Mouse (Mus musculus): ENCODE results near the gene Crtc3. TPM values are rescaled to one million over a fixed set of nuclear protein-coding genes. Genes with fewer than 3 reads are reported as not detected.

Gene Crtc3
- polyA plus RNA-seq, 1 experiment: not detected

GRCm38 (mm10) chr7:80692472-80692871, 3.8 kb upstream of the Crtc3 start:
- peaks cover 8% of the 10 kb centered on the region for H3K4me1 ChIP-seq (ENCODE audit: control insufficient read depth, insufficient read depth, low read length)

GRCm38 (mm10) chr7:80691131-80691530, 2.5 kb upstream of the Crtc3 start:
- H3K4me1 ChIP-seq (ENCODE audit: control insufficient read depth, insufficient read depth, low read length): peaks cover 8% of the 10 kb centered on the region
- WGBS: 23% methylated on average over 6 of the region's 6 CpGs
- TF ChIP-seq POLR2A (IDR thresholded peaks at IDR 0.05; ENCODE audit: insufficient read depth, low read depth, low read length): no peak
- no peak for TF ChIP-seq CTCF (IDR thresholded peaks at IDR 0.05; ENCODE audit: insufficient read depth, low read depth, low read length)
- no peak overlapping the region for H3K27ac ChIP-seq (ENCODE audit: insufficient read depth, low read depth, low read length)
- no peak overlapping the region for H3K4me3 ChIP-seq (ENCODE audit: insufficient read depth, low read depth, low read length)

More at GRCm38 (mm10) chr7:80692472-80692871, 3.8 kb upstream of the Crtc3 start:
- no peak overlapping the region for H3K4me3 ChIP-seq (ENCODE audit: insufficient read depth, low read depth, low read length)
- 96% methylated on average over 9 of the region's 9 CpGs for WGBS
- no peak overlapping the region for H3K27ac ChIP-seq (ENCODE audit: insufficient read depth, low read depth, low read length)
- TF ChIP-seq CTCF (IDR thresholded peaks at IDR 0.05; ENCODE audit: insufficient read depth, low read depth, low read length) (no peak), POLR2A (IDR thresholded peaks at IDR 0.05; ENCODE audit: insufficient read depth, low read depth, low read length) (no peak)

GRCm38 (mm10) chr7:80689221-80689591, 529 bp upstream of the Crtc3 start:
- WGBS: 8% methylated on average over 10 of the region's 10 CpGs
- Histone ChIP-seq H3K27ac (ENCODE audit: insufficient read depth, low read depth, low read length) (peak overlapping the region; percentile 98), H3K4me3 (ENCODE audit: insufficient read depth, low read depth, low read length) (peak overlapping the region; percentile 71), H3K4me1 (ENCODE audit: control insufficient read depth, insufficient read depth, low read length) (peaks cover 20% of the 10 kb centered on the region)
- TF ChIP-seq CTCF (IDR thresholded peaks at IDR 0.05; ENCODE audit: insufficient read depth, low read depth, low read length) (no peak), POLR2A (IDR thresholded peaks at IDR 0.05; ENCODE audit: insufficient read depth, low read depth, low read length) (no peak)

GRCm38 (mm10) chr7:80687721-80688555, 739 bp downstream of the Crtc3 start:
- WGBS: 1% methylated on average over 65 of the region's 69 CpGs
- Histone ChIP-seq H3K4me3 (ENCODE audit: insufficient read depth, low read depth, low read length) (peak overlapping the region; percentile 71), H3K27ac (ENCODE audit: insufficient read depth, low read depth, low read length) (peak overlapping the region; percentile 98), H3K4me1 (ENCODE audit: control insufficient read depth, insufficient read depth, low read length) (peaks cover 25% of the 10 kb centered on the region)
- TF ChIP-seq POLR2A (IDR thresholded peaks at IDR 0.05; ENCODE audit: insufficient read depth, low read depth, low read length) (no peak), CTCF (IDR thresholded peaks at IDR 0.05; ENCODE audit: insufficient read depth, low read depth, low read length) (no peak)

- 56% methylated on average over 5 of the region's 5 CpGs for WGBS
- no peak overlapping the region for H3K4me3 ChIP-seq (ENCODE audit: insufficient read depth, low read depth, low read length)
- TF ChIP-seq CTCF (IDR thresholded peaks at IDR 0.05; ENCODE audit: insufficient read depth, low read depth, low read length): no peak
- no peak for TF ChIP-seq POLR2A (IDR thresholded peaks at IDR 0.05; ENCODE audit: insufficient read depth, low read depth, low read length)
These were observed 3.0 kb downstream of the Crtc3 start for GRCm38 (mm10) chr7:80685639-80686038.

GRCm38 (mm10) chr7:80682630-80683029, 6.0 kb downstream of the Crtc3 start:
- peaks cover 29% of the 10 kb centered on the region for H3K4me1 ChIP-seq (ENCODE audit: control insufficient read depth, insufficient read depth, low read length)
- no peak overlapping the region for H3K4me3 ChIP-seq (ENCODE audit: insufficient read depth, low read depth, low read length)
- H3K27ac ChIP-seq (ENCODE audit: insufficient read depth, low read depth, low read length): no peak overlapping the region
- WGBS: 57% methylated on average over 1 of the region's 1 CpGs
- no peak for TF ChIP-seq CTCF (IDR thresholded peaks at IDR 0.05; ENCODE audit: insufficient read depth, low read depth, low read length)
- no peak for TF ChIP-seq POLR2A (IDR thresholded peaks at IDR 0.05; ENCODE audit: insufficient read depth, low read depth, low read length)

More at GRCm38 (mm10) chr7:80685639-80686038, 3.0 kb downstream of the Crtc3 start:
- Histone ChIP-seq H3K27ac (ENCODE audit: insufficient read depth, low read depth, low read length) (no peak overlapping the region), H3K4me1 (ENCODE audit: control insufficient read depth, insufficient read depth, low read length) (peaks cover 24% of the 10 kb centered on the region)

- no peak overlapping the region for H3K4me3 ChIP-seq (ENCODE audit: insufficient read depth, low read depth, low read length)
- peaks cover 29% of the 10 kb centered on the region for H3K4me1 ChIP-seq (ENCODE audit: control insufficient read depth, insufficient read depth, low read length)
- WGBS: 33% methylated on average over 12 of the region's 12 CpGs
- TF ChIP-seq POLR2A (IDR thresholded peaks at IDR 0.05; ENCODE audit: insufficient read depth, low read depth, low read length): no peak
- TF ChIP-seq CTCF (IDR thresholded peaks at IDR 0.05; ENCODE audit: insufficient read depth, low read depth, low read length): no peak
- no peak overlapping the region for H3K27ac ChIP-seq (ENCODE audit: insufficient read depth, low read depth, low read length)
These were observed 8.3 kb downstream of the Crtc3 start for GRCm38 (mm10) chr7:80680218-80680847.

- no peak overlapping the region for H3K4me3 ChIP-seq (ENCODE audit: insufficient read depth, low read depth, low read length)
- peaks cover 28% of the 10 kb centered on the region for H3K4me1 ChIP-seq (ENCODE audit: control insufficient read depth, insufficient read depth, low read length)
- H3K27ac ChIP-seq (ENCODE audit: insufficient read depth, low read depth, low read length): no peak overlapping the region
- 62% methylated on average over 3 of the region's 3 CpGs for WGBS
- no peak for TF ChIP-seq POLR2A (IDR thresholded peaks at IDR 0.05; ENCODE audit: insufficient read depth, low read depth, low read length)
- TF ChIP-seq CTCF (IDR thresholded peaks at IDR 0.05; ENCODE audit: insufficient read depth, low read depth, low read length): no peak
These were observed 16.4 kb downstream of the Crtc3 start for GRCm38 (mm10) chr7:80672323-80672722.

- peaks cover 27% of the 10 kb centered on the region for H3K4me1 ChIP-seq (ENCODE audit: control insufficient read depth, insufficient read depth, low read length)
- WGBS: 88% methylated on average over 6 of the region's 6 CpGs
- H3K27ac ChIP-seq (ENCODE audit: insufficient read depth, low read depth, low read length): no peak overlapping the region
- no peak for TF ChIP-seq POLR2A (IDR thresholded peaks at IDR 0.05; ENCODE audit: insufficient read depth, low read depth, low read length)
- no peak for TF ChIP-seq CTCF (IDR thresholded peaks at IDR 0.05; ENCODE audit: insufficient read depth, low read depth, low read length)
- no peak overlapping the region for H3K4me3 ChIP-seq (ENCODE audit: insufficient read depth, low read depth, low read length)
These were observed 17.8 kb downstream of the Crtc3 start for GRCm38 (mm10) chr7:80670889-80671288.

Data from olfactory bulb, adult 2 months (tissue).